Mouse (Mus musculus) layer of hippocampus, adult 9-10 months (tissue): ENCODE results near the gene Apoa2.

Source experiments
- DNase-seq: peaks from one replicate; pipeline ENCODE4 v3.0.0; 2022; ENCODE audit warnings: low spot score

The Apoa2 gene

DNA sequence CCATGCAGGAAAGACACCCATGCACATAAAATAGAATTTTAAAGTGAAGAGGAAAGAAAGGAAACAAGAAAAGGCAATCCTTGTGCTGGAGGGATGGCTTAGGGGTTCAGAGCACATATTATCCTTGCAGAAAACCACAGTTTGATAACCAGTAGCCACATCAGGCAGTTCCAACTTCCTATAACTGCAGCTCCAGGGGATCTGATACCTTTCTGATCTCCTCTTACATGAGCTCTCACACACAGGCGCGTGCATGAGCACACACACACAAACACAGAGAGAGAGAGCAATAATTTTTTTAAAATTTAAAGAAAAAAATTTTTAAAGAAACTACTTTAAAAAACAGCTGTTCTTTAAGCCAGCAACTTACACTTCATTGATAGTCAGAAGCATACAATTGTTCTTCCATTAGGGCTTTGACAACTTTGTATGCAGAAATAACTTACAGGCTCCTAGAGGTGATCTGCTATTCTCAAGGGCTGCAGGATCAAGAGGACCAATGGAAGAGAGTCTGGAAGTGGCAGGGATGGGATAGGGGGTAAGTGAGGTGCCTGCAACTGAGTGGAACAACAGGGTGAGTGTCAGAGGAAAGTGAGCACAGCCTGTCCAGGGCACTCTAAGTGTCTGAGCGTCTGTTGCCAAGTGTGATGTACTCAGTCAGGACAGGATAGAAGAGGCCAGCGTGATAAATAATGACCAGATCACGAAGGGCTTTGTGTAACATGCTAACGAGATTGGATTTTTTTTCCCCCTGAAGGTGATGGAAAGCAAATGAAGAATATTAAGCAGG is 19.0 kb upstream of the Apoa2 start:
- DNase-seq: no peak

DNA sequence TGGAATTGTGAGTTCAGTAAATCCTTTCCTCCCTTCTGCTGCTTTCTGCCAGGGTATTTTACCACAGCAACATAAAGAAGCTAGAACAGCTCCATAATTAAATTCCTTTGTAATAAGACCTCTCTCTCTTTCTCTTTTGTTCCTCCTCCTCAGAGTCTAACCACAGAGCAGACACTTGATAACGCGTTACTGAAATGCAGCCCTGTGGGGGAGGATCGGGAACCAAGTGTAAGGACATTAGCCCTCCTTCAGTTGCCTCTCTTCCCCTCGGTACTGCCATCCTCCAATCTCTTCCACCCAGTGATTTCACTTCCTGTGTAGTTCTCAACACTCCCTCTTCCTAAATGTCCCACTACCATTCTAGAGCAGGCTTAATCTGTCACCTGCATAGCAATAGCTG is 15.4 kb upstream of the Apoa2 start:
- no peak for DNase-seq

DNA sequence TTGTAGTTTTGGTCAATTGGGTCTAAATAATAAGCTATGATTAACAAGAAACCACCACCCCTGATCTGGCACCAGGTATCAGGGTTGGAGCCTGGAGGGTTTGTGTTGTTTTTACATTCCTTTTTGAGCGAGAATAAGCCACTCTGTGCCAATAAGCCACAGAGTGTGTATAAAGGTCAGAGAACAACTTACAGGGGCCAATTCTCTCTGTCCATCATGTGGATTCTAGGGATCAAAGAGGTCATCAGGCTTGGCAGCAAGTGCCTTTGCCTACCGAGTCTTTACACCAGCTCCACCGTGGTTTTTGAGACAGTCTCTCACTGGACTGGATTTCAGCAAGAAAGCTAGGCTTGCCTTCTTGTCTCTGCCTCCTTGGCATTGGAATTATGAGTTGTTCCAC is 12.0 kb upstream of the Apoa2 start:
- DNase-seq: no peak

DNA sequence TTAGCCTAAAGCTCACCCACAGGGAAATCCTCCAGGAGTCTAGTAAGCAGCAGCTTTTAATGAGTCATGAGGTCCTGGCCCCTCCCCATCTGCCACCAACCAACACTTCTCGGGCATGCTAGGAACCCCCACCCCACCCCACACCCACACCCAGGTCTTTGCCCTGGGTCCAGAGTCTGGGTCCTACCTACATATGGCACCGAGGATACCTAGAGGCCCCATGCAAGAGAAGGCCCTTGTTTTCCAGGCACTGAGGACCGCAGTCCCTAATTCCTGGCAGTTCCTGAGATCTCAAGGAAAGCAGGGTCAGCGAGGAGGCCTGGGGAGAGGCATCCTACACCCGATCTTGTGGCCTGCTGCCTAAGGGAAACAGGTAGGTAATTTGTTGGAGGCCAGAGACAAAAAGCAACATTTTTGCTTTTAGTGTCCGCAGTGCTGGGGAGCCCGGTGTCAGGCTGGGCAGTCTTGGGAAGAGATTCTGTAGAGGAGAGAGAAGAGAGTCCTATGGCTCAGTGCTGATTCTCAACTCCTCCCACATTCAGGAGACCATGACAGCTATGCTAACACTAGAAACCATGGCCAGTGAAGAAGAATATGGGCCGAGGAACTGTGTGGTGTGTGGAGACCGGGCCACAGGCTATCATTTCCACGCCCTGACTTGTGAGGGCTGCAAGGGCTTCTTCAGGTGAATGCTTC is 10.9 kb upstream of the Apoa2 start, which contains the start of gene Nr1i3:
Gene Nr1i3, plus strand, starts transcription at position 170 of the 696 bp plus-strand sequence.
- DNase-seq: no peak

DNA sequence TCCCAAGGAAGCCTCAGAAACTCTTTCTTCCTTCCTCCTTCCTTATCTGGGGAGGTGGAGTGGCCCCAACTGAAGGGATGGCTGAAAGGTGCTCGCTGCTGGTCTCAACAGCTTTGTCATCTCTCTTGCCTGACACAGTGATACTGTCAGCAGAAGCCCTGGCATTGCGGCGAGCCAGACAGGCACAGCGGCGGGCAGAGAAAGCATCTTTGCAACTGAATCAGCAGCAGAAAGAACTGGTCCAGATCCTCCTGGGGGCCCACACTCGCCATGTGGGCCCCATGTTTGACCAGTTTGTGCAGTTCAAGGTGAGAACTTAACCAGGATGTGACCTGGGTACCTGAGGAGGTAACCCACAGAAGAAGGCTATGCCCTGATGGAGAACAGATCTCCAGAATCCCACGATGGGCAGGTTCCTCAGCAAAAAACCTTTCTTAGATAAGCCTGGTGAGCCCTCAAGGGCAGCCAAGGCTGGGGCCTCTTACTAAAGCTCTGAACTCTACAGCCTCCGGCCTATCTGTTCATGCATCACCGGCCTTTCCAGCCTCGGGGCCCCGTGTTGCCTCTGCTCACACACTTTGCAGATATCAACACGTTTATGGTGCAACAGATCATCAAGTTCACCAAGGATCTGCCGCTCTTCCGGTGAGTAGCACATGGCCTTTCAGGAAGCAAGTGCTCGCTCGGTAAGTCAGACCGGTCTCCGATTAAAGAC is 8.5 kb upstream of the Apoa2 start:
- no peak for DNase-seq

DNA sequence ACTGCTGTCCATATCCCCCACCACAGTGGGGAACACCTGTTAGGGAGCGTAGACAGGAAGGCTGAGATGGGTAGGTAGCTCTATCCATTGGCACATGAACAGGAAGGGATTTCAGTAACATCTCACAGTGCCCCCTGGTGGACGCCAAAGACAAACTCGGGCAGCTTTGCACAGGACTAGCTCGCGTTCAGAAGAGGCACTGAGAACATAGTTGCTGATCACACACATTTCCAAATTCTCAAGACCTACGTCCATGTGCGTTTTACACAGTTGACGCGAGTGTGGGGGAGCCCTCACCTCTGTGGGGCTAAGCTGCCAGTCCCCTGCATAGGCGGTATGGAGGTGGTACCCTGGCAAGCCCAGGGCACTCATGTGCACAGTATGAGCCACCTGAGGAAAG is 4.0 kb upstream of the Apoa2 start:
- DNase-seq: peak; percentile 86

DNA sequence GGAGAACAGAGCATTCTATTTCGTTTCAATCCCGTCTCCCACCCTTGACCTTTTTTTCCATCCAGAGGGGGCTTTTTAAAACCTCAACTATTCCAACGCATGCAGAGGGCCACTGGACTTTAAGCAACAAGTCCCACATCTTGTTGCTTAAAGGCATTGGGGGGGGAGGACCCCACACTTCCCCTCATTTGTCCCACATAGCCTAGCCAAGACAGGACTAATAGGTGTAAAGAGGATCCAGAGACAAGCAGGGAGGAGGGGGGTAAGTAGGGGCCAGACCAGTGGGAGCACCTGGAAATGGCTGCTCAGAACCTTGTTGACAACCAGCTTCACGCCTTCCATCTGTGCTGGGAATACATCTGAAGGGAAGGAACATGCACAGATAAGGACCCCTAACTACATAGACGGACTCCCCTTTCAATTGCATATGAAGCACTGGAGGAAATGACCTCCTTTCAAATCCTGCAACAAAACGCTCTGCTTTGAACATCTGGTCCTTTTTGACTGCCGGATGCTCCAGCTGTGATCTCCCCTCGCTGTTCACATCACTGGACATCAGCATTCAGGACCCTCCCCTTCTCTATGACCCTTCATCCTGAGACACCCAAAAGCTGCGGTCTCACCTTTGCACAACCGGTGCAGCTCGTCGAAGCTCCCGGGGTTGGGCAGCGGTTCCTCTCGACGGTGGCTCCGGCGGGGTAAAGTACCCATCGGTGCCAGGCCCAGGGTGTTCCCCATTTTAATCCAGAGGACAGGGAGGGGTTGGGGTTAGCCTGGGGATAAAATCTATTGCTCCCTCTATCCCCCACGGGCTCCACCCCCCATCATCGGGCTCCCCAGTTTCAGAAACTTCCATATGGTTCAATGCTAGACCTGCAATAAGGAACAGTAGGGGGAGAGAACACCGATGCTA is 3.3 kb upstream of the Apoa2 start:
- no peak for DNase-seq

DNA sequence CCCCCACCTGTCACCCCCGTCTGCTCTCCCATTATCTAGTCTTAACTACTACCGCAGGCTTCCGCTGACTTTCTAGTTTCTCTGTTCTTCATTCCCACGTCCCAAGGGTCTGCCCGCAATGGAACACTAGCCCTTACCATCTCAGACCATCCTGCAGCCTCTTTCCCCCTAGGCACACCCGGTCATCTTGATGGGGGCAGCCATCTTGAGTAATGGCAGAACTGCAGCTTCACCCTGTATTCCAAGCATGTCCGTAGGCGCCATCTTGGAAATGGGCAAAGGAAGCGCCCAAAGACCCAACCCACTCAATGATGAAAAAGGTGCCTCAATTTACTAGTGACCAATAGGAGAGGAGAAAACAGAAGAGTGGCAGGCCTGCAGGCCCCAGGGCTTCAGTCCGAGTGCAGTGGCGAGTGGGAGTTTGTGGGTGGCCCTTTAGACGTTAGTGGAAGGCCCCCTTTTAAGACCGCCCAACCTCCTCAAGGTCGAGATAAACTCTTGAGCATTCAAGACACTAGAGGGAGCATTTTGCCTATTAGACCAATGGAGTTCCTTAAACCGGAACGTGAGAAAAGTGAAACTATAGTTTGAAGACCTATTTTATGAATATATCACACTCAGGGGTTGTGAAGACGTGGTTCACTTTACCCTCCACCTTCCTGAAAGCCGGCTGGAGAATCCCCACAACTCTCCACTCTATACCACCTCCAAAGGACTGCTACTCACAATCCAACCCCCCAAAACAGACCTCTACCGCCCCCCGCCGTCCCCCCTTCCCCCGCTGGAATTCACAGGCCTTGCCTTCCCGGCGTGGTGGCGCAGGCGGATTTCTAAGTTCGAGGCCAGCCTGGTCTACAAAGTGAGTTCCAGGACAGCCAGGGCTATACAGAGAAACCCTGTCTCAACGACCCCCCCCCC is 2.4 kb upstream of the Apoa2 start, which contains the start of gene Tomm40l:
Gene Tomm40l, minus strand, starts transcription at position 277 of the 918 bp plus-strand sequence.
- DNase-seq: peak; percentile 98

DNA sequence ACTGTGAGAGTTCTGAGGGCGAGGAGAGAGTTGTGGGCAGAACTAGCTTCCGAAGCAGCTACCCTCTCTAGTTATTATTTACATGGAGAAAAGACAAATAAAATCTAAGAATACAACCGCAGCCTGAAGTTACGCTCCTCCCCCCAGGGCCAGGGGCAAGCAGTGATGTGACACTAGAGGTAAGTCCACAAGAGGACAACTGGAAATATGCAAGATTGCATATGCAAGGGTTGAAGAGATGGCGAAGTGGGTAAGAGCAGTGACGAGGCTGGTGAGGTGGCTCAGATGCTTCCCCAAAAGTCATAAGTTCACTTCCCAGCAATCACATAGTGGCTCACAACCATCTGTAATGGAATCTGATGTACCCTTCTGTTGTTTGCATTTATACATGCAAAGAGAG is 1.7 kb upstream of the Apoa2 start:
- no peak for DNase-seq

DNA sequence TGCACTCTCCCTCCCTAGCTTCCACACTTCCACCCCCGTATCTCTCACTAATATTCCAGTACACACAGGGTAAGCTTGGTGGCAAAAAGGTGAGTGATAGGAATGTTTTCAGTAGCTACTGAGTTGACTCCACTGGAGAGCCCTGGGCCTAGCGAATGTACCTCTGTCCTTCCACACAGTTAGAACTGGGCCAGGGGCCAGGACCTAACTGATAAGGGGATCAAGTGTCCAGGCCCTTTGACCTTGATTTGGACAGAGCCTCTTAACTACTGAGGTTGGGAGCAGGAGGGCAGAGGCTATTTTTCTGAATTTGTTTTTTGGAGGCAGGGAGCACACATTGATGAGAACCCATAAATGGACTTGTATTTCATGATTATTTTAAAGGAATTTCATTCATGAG is 1.1 kb upstream of the Apoa2 start:
- no peak for DNase-seq

DNA sequence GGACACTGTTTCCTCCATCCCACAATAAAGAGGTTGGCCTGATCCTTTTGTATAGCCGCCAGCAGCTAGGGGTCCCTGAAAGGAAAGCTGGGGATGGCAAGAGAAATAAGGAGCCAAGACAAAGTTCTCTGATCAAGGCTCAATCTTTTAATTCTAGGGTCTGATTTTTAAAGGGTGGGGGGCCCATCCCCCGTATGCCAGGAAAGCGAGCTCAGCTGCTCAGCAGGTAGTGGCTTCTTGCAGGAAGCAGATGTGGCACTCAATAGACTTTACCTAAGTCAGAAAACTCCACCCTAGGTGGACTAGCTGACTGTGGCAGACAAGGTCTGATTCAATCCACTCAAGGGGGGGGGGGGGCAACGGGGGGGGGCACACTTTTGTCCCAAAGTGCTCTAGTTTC is 1.9 kb downstream of the Apoa2 start:
- DNase-seq: no peak

DNA sequence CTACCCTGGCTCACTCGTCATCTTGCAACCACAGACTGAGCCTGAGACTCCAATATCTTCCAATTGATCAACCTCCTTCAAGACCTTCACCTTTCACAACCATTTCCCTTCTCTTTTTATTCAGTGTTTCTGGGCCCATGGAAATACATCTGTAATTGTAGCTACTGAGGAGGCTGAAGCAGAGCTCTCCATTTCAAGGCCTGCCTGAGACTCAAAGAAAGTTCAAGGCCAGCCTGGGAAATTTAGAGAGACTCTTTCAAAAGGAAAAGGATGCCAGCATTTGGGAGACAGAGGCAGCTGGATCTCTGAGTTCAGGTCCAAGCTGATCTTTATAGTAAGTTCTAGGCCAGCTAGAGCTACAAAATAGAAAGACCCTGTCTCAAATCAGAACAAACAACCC is 3.0 kb downstream of the Apoa2 start:
- no peak for DNase-seq

DNA sequence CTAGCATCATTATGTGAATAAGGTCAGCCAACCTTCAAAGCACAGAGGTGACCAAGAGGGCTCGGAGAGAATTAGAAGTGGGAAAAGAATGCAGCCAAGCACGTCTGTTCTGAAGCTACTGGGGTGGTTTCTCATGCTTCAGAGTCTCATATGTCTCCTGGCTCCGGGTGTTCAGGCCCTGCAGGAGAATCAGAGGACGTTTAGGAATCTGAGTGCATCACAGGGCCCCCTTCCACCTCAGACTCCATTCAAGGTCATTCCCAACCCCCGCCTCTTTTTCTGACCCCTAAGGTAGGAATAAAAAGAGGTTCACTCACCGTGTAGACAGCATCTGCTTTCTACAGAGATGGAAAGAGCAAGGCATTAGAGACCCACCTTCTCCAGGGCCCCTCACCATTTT is 4.9 kb downstream of the Apoa2 start:
- DNase-seq: no peak

DNA sequence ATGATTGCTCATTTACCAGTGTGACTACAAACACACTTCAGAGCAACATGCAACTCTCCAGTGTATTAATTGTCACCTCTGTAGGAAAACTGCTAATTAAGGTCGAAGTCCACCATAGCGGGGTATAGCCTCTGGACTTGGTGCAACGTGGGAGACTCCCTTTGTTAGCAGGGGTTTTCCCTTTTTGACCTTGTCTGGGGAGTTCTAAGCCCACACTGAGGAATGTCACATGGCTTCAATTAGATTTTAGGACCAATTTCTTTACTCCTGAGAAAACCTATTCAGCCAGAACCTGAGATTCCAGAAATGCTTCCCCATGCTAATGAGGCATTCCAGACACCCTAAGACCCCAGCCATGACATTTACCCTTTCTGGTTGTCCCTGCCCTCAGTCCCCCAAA is 5.4 kb downstream of the Apoa2 start:
- DNase-seq: no peak

DNA sequence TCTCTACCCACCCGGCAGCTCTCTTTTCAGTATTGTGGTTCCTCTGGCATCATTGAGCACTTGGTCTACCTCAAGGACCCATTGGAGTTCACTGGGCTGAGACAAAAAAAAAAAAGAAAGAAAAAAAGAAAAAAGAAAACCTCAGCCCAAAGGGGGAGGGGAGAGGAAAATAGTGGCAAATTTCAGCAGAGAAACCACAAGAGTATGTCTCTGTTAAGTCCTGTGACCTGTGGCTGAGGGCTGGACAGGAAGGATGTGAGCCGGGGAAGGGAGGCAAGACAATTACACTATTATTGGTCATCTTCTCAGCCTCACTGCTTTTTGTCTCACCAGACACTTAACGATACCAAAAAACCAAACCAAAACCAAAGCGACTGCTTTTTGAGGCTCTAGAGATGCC is 7.0 kb downstream of the Apoa2 start:
- DNase-seq: no peak

DNA sequence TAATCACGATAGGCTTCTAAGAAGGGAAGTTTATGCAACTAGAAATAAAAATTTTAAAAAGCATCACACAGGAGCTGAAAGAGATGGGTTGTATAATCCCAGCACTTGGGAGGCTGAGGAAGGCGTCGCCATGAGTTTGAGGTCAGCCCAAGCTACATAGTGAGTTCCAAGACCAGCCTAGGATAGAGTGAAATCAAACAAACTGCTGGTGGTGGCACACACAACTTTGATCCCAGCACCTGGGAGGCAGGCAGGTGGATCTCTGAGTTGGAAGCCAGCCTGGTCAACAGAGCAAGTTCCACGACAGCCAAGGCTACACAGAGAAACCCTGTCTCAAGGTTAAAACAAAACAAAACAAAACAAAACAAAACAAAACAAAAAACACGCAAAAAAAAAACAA is 7.5 kb downstream of the Apoa2 start:
- DNase-seq: no peak

DNA sequence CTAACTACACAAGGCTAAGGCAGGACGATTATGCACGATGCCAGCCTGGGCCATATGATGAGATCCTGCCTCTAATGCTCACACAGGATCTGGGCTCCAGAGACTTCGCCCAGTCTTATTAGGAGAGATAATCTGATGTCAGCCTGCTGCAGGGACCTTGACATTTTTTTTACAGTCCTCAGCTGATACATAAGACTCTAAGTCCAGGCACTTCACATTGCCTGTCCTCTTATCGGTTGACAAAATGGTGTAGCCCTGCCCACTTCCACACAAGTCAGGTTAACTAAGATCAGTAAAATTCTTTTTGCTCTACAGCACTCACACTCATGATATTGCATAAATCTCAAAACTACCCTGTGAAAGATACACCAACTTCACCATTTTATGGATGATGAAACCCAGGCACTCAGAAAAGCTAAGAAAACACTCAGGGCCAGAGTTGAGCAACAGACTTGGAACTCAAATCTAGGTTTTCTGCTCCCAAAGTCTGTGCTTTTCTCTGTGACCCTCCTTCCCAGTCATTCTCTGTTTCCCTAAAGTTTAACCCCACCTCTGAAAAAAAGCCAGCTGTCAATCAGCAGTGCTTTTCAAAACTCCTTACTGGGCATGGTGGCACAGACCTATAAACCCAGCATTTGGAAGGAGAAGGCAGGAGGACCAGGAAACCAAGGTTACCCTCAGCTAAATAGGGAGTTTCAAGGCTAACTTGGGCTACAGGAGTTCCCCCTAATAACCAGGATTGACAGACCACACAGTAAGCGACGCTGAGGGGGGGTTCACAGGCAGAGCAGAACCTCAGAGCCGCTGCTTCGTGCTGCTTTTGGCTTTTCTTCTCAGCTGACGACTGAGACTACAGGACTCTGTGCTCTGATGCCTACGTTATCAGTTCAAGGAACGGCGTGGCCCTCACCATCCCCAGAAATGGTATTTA is 8.2 kb downstream of the Apoa2 start:
- DNase-seq: no peak

DNA sequence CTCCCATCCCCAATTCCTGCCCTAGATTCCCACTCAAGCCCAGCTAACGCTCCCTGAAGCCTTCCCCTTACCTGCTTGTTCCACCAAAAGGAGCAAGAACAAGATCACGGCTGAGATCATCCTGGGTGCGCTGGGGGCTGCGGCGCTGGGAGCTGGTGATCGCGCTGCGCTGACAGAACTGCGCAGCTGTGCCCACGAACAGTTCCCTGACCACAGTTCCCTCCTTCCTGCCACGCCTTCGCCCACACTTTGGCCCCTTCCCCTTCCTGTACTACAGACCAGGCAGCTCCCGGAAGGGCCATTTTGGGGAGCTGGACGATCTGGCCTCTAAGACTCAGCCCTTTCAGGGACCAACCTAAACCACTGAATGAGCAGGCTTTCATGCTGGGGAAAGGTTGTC is 9.3 kb downstream of the Apoa2 start, which contains the start of gene Fcer1g:
Gene Fcer1g, minus strand, starts transcription at position 240 of the 400 bp plus-strand sequence.
- DNase-seq: no peak

DNA sequence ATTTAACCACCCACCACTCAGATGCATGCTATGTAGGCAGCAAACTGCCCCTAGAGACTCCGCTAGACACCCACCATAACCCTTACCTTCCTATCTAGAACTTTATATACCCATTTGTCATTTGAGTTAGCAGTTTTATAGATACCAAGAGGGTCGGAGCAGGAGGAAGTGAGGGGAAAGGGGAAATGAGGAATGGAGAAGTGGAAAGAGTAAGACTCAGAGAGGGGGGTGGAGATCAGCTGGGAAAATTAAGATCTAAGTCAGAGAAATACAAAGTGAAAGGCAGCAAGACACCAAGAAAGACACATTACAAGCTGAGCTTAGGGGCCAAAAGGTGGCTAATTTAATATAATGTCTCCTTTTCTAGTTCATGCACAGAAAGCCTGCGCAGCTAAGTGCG is 9.7 kb downstream of the Apoa2 start:
- no peak for DNase-seq

DNA sequence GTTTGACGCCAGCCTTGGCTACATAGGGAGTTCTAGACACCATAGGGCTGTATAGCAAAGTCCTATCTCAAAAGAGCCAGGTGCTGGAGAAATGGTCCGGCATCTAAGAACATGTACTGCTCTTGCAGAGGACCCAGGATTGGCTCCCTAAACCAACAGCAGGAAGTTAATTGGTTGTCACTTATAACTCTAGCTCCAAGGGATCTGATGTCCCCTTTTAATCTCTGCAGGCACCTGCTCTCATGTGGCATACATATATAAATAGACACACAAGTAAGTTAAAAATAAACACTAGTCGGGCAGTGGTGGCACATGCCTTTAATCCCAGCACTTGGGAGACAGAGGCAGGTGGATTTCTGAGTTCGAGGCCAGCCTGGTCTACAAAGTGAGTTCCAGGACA is 10.9 kb downstream of the Apoa2 start:
- no peak for DNase-seq
